Mouse (Mus musculus): Measurements from ENCODE around the gene Rhoj. TPM values are rescaled to one million over a fixed set of nuclear protein-coding genes. Genes with fewer than 3 reads are reported as not detected.

The Rhoj gene
- 1 to 10 TPM; 4.5 to 6.3 TPM for total RNA-seq (2021)

DNA sequence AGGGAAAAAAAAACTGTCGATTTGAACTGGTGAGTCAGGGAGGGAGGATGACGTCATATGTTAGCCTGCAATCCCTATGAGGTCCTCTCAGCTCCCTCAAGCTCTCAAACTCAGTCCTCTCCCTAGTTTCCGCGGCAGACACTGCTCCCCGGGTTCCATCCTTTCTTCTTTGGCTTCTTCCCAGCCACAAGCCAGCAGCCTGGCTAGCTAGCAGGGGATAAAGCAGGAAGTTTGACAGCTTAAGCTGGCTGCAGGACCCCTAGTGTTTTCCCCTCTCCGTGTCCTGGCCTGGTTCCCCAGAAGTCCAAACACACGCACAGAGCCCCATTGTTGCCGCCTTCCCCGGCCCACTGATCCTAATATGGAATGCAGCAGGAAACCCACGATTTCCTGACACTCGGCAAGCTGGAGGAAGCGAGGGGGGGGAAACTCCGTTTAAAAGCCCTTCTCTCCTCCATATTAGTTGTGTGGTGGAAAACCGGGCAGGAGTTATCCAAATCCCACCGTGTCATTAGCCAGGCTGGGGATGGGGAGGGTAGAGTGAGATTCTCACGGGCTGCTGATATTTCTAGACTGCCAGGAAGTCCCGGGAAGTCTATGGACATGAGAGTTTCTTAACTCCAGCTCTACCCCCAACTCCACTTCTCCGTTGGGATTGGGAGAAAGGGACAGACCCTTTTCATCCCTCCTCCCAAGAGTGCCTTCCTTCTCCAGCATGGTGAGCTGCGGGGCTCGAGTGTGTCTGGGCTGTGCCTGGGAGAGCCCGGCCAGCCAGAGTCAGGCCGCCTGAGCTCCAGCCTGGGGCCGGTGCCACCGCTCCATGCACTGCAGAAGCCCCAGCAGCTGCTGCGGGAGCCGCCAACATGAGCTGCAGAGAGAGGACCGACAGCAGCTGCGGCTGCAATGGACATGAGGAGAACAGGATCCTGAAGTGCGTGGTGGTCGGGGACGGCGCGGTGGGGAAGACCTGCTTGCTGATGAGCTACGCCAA is at the start of gene Rhoj:
Rhoj (plus strand) TSS at position 362 of the 991 bp plus-strand sequence.
- peak; percentile 35 to 36 for DNase-seq (ENCODE audit: extremely low spot score in 1 of 2, low spot score in 1 of 2)

DNA sequence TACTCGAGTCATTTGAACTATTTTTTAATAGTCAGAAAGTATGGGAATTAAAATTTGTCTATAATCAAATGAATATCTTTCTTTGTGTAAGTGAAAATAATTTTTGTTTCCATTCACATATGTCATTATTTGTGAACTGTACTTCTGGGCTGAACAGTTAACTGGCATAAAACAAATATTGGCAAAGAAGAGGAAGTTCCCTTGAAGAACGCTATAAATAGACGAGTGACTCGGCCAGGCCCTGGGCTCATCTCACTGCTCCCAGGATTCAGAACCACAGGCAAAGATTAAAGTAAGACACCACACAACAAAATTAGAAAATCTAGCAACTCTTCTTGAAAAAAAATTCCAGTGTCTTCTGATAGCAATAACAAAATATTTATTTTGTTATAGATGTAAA is 36.4 kb upstream of the Rhoj start:
- DNase-seq (ENCODE audit: extremely low spot score in 1 of 2, low spot score in 1 of 2), result no peak

DNA sequence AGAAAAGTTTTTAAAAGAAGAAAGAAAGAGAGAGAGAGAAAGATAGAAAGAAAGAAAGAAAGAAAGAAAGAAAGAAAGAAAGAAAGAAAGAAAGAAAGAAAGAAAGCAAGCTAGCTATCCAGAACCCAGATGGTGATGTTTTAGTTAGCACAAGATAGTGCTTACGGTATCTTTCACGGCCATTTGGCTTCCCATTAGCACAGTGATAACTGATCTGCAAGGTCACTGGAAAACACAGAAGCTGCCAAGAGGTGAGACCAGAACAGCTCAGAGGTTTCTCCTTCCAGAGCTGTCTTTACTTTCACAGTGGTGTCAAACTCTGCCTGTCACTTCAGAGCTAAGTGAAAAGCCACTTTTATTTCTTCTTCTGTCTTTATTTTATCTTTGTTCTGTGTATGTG is 32.4 kb upstream of the Rhoj start:
- DNase-seq (ENCODE audit: extremely low spot score in 1 of 2, low spot score in 1 of 2), result no peak

DNA sequence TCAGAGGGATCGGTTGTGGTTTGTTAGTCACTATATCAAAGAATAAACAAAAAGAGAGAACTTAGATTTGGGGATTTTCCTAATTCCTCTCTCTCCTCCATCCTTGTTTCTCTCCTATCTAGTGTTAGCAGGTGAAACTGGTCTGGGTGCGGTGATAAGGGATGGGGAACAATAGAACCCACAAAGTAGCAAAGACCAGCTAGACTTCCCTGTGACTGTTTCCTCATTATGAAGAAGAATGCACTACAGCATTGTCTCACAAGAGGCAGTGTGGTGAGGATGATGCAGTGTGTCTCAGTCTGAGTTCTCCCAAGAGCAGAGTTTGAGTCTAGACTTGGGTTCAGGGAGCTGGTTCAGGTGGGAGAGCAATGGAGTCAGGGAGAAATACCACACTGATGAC is 30.7 kb upstream of the Rhoj start:
- DNase-seq (ENCODE audit: extremely low spot score in 1 of 2, low spot score in 1 of 2), result no peak

DNA sequence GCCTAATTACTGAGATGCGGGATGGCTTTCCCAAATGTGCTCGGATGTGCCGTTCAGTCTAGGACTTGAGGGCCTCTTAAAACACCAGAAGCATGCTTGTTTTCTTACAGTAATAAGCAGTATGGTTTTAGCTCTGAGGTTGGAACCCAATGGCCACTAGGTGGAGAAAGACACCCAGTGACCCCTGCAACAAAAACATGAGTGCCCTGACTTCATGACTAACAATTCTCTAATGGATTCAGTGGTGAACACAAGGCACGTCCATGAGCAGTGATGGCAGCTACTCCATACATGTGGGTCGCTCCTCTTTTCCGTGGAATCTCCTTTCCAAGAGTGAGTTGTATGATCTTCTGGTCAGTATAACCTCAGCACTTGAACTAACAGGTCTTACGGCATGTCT is 27.6 kb upstream of the Rhoj start:
- DNase-seq (ENCODE audit: extremely low spot score in 1 of 2, low spot score in 1 of 2), result no peak

DNA sequence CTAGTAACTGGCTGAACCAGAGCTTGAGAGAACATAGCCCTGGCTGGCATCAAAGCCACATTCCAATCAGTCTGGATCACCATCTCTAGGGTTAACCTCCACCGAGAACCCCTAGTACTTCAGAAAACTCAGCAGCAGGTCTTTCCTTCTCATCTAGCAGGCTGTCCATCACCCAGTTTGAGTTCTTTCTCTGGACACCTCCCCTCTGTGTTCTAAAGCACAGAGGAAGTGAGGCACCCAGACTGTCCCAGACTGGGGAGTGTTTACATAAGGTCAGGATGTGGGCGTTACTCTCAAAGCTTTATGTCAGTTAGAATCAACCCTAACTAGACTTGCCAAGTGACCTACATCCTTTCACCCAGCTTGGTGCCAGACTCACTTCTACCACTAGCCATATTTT is 24.9 kb upstream of the Rhoj start:
- DNase-seq (ENCODE audit: extremely low spot score in 1 of 2, low spot score in 1 of 2), result no peak

DNA sequence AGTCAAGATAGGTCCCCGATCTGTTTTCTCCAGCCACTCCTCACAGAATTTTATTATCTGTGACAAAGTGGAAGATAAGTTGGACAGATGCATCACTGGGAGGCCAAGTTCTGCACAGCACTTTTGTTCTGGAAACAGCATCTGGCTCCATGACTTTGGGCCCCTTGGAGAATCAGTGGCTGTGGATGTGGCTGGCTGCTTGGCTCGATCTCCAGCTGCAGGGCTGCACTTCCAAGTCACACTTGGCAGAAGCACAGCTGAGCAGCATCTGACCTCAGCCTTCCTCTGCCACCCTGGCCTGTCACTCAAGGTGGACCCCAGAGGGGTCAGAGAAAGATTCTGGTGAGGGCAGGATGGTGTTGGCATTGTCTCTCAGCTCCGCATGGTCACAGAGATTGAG is 22.0 kb upstream of the Rhoj start:
- no peak for DNase-seq (ENCODE audit: extremely low spot score in 1 of 2, low spot score in 1 of 2)

DNA sequence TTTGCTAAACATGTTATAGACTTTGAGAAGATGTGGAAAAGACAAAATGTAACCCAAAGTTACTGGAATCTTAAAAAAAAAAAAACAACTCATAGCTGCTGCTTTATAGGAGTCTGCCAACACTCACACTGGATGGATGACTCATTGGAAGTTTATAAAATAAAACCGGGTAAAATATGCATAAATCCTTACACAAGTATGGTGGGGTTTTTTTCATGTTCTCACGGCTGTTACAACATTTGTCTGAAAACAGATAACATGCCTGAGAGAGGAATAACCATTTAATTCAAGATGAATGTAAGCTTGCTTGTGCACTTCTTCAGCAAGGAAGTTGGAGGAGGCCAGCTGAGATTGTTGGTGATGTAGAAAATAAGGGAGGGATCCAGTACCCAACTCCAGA is 17.6 kb upstream of the Rhoj start:
- DNase-seq (ENCODE audit: extremely low spot score in 1 of 2, low spot score in 1 of 2), result no peak

DNA sequence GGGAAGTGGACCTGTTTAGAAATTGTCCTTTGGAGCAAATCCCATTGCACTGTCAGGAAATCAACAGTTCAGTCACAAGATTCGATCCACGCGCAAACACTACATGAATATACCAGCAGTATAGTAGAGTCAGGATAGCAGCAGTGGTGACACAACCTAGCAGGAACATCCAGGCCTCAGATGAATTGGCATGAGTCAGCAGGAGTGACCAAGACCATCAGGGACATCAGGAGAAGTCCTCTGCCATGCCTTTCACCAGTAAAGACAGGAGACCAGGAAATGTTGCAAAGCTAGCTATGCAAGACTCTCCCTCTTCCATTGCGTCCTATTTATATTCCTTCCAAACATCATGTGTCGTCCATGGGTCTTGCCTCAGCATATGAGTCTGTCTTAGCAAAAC is 16.6 kb upstream of the Rhoj start:
- no peak for DNase-seq (ENCODE audit: extremely low spot score in 1 of 2, low spot score in 1 of 2)

DNA sequence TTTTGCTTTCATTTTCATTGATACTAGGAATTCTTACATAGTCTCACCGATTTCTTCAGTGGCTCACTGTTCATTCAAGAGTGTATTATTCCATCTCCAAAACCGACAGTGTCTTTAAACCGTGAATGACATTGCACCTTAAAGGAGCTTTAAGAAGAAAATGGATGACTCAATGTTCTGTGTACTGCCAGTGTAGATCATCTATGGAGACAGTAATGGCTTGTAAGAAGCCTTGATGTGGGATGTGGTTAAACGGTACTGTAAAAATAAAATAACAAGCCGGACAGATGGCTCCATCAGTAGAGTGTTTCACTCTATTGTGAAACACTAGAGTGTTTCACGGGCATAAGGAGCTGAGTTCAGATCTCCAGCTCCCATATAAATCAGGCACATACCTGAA is 15.2 kb upstream of the Rhoj start:
- DNase-seq (ENCODE audit: extremely low spot score in 1 of 2, low spot score in 1 of 2), result no peak

DNA sequence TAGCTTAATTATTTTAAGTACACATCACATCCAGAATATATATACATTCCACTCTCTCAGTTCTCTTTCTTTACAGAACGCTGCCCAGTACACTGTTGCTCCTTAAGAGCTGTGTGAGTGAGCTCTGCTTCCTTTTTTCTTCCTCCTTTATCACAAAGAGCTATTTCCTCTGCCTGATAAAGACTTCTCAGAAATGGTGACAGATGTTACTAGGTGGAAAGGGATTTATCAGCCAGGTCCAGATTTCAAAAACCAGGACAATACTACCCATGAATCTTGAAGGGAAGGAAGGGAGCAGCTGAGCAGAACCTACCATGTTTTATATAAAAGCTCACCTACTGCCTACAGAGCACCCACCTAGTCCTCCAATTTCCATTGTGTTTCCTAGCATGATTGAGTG is 8.3 kb upstream of the Rhoj start:
- DNase-seq (ENCODE audit: extremely low spot score in 1 of 2, low spot score in 1 of 2), result no peak

DNA sequence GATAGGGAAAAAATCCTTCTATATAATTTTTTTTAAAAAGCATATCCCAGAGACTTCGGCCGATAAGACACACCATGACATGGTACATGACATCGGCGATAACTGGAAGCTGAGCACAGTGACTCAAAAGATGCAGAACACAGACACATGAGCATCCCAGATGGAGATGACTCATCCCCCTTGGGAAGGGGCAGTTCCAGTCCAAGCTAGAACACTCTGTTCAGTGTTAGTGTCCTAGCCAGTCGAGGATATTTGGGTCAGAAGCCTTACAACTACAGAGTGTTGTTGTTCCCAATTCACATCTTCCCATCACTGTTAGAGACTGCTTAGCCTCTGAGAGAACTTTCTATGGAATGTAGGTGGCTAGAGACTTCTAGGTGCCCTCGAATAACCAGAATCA is 4.0 kb upstream of the Rhoj start:
- DNase-seq (ENCODE audit: extremely low spot score in 1 of 2, low spot score in 1 of 2), result no peak

DNA sequence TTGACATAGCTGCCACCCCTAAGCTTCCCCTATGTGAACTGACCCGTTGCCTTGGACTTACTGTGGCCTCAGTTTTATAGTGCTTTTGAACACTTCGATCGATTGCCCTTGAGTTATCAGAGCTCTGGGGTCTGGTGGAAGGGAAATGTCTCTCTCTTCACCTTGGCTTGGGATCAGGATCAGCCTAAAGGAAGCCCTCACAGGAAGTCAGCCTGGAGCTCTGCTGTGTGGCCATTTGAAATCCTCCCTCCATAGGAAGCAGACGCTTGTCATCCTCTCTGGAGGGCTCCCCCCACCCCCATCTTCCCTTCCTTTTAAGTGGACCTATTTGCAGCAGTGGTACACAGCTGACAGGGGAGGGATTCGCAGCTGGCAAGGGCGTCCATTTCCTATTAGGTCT is 1.6 kb downstream of the Rhoj start:
- no peak for DNase-seq (ENCODE audit: extremely low spot score in 1 of 2, low spot score in 1 of 2)

DNA sequence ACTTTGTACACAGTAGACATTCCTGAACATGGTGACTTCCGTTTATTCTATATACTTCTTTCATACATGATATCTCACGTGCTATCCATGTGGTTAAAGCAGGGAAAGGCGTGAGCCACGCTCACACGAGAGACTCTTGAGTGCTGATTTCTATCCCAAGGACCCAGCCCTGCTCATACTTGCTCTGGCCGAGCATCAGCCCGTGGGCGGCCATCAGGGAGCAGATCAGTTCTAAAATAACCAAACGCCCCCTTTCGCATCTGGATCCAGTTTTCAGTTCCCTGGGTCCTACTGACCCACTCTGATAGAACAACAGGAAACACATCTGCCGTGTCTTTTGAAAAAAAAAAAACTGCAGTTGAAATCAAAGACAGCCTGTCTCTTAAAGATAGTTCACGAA is 2.6 kb downstream of the Rhoj start:
- no peak for DNase-seq (ENCODE audit: extremely low spot score in 1 of 2, low spot score in 1 of 2)

DNA sequence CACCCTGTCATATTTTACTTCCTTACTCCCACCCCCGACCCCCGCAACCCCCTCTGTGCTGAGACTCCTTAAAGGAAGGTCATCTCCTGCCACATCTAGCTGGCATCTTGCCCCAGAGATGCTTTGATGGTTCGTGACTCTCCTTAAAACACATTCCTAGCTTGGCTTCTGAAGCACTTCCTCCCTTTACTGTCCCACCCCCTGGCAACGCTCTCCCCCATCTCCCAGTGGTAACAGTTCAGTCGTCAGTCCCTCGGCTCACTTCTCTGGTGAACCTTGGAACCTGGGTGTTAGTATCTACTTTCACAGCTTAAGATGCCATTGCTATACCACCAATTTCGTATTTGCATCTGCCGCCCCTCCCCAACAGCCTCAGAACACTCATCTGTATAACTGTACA is 3.8 kb downstream of the Rhoj start:
- DNase-seq (ENCODE audit: extremely low spot score in 1 of 2, low spot score in 1 of 2), result no peak

DNA sequence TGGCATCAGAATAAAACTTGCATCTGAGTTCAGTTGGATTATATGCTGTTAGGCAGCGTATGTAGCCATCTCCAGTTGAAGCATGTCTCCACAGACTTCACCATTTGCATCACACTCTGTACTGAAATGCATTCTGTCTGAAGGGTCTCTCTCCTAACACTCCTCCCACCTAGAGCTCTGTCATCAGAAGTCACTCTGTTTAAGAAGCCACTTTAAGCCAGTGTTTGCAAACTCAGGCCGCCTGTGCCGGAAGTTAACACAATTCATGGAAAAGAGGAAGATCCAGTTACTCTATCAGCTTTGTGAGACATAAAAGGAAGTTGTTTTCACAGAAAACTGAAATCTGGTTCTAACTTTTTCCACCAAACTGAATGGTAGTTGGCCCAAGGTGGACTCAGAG is 5.9 kb downstream of the Rhoj start:
- DNase-seq (ENCODE audit: extremely low spot score in 1 of 2, low spot score in 1 of 2), result no peak

DNA sequence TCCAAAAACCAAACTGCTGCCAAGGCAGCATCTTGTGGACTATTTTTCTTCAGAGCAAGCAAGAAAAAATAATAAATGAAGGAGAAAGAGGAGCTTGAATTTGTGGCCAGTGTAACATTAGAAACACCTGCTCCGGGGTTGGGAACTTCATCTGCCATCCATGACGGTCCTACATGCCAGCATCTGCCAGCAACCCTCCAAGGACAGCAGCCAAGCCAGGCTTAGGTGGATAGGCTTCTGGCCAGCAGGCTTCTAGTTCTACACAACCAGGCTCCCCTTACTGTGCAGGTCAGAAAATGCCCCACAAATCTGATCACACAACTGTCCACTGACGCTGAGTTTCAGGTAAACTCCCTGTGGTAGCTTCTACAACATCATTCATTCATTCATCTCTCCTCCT is 7.7 kb downstream of the Rhoj start:
- no peak for DNase-seq (ENCODE audit: extremely low spot score in 1 of 2, low spot score in 1 of 2)

DNA sequence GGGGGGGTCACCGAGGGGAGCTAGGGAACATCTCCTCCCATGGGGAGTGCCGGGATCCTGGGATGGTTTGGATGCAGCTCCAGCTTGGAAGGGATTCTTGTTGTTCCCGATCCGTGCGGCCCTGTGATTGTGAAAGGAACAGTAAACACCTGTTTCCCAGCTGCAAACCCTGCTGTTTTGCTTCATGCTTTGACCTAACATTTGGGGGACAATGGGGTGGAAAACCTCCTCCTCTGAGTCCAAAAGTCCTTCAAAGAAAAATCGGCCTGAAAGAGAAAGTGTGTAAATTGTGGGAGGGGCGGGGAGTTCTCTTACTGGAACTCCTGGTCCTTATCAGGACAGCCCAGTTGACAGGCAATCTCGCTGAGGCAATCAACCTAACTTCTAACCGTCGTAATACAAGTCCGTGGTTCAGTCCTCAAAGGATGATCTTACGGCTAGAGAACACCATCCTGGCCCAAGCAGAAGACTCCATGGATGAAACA is 12.4 kb downstream of the Rhoj start:
- no peak for DNase-seq (ENCODE audit: extremely low spot score in 1 of 2, low spot score in 1 of 2)

DNA sequence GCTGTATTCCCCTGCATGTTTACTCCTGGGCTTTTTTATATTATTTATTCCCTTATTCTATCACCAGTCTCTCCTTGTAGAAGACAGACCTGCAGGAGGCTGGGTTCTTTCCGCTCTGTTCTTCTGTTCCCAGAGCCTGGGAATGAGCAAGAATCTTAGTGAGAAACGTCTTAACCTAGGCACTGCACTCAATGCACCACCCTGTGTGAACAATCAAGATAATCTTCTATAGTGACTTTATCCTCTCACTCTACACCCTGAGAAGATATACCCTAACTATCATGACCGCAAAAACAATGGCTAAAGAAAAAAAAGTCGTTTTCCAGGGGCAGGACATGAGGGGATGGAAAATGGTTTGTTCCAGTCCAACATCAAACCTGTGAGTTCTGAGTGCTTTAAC is 13.1 kb downstream of the Rhoj start:
- no peak for DNase-seq (ENCODE audit: extremely low spot score in 1 of 2, low spot score in 1 of 2)

DNA sequence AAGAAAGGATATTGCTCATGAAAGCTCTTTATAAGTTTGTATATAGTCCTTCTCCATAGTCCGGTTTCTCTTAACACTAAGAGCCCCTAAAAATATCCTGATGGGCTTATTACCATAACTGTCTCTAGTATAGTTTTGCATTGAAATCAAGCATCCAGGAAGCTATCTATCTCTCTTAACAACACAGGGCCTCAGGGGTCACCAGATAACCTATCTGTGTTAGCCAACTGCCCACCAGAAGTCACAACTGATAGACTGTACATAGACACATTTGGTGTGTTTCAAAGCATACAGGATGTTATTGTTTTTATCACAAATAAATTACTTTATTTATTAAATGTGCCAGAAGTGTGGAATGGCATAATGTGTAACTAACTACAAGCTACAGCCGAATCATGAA is 21.1 kb downstream of the Rhoj start:
- no peak for DNase-seq (ENCODE audit: extremely low spot score in 1 of 2, low spot score in 1 of 2)

DNA sequence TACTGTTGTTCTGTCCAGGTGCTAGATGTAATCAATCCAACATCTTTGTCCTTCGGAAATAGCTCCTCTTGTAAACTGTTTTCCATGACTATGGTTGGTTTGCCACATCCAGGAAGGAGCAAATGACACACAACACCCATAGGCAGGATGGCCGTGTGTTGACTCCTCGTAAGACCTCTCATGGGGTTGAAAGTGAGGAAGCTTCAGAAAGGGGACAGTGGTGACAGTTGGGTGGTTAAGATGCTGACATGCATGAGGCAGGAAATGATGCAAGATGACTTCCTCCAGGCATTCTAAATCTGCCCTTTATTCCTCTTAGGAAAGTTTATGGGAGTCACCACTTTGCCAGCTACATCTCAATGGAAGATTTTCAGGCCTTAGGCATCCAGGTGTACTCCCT is 31.8 kb downstream of the Rhoj start:
- no peak for DNase-seq (ENCODE audit: extremely low spot score in 1 of 2, low spot score in 1 of 2)

DNA sequence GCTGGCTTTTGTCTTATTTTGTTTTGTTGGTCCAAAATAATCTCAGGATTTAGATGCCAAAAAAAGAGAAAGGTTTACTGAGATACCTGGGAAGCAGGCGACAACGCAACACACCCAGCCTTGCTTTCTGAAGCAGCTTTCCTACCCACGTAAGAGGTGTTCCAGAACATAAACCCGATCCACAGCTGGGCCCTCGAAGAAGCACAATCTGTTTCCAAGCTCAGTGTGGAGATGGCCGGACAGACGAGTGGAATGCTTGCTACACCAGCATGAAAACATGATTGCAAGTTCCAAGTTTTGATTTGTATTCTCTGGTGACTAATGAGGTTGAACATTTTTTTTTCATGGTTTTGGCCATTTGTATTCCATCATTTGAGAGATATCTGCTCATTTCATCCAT is 32.2 kb downstream of the Rhoj start:
- DNase-seq (ENCODE audit: extremely low spot score in 1 of 2, low spot score in 1 of 2), result no peak
